Mouse (Mus musculus): ENCODE measurements around the gene Zfp352. TPM values are rescaled to one million over a fixed set of nuclear protein-coding genes. Genes with fewer than 3 reads are reported as not detected.
"Not testable (repeated sequence)": the region's sequence is repeated elsewhere in the genome, so short reads cannot be mapped to it uniquely, and the experiment has no call there.

The Zfp352 gene
- not detected for total RNA-seq (2022)

- no peak for DNase-seq
Measured at GRCm38 (mm10) chr4:90218520-90218919, at the start of gene Zfp352. Zfp352 (plus strand) TSS chr4:90218820.

GRCm38 (mm10) chr4:90170890-90171483, 47.6 kb upstream of the Zfp352 start:
- no peak for DNase-seq

GRCm38 (mm10) chr4:90174036-90174435, 44.6 kb upstream of the Zfp352 start:
- DNase-seq = no peak

- DNase-seq = no peak
Measured at GRCm38 (mm10) chr4:90203421-90203820, 15.2 kb upstream of the Zfp352 start.

- no peak for DNase-seq
Measured at GRCm38 (mm10) chr4:90211475-90211874, 7.1 kb upstream of the Zfp352 start.

- no peak for DNase-seq
Measured at GRCm38 (mm10) chr4:90212076-90212475, 6.5 kb upstream of the Zfp352 start.

GRCm38 (mm10) chr4:90235646-90236045, 17.0 kb downstream of the Zfp352 start:
- DNase-seq = not testable (repeated sequence)

- no peak for DNase-seq
Measured at GRCm38 (mm10) chr4:90269781-90270180, 51.2 kb downstream of the Zfp352 start.
